Mouse (Mus musculus): ENCODE measurements at regions not wholly inside any gene's neighbourhood (a gene's known extent, or its start where the extent isn't known, plus 50 kb on each side); places are given as distances from the start of the nearest gene placed in this dataset.

DNA sequence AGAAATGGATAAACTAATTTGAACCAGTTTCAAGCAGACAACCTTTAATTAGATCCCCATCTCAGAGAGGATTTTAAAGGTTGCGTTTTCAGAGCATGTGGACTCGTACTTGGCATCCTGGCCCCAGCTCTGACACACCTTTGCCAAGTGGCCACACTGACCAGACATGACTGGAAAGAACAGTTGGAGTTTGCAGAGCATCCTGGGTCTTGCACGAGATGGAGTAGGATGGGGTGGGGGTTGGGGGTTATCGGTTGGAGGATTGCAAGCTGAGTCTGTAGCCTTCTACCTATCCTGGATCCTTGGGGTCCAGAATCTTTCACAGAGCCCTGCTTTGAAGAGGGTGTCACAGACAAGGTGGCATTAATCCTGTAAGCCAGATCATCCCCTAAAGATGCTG lies 550.9 kb upstream of the Mgmt start:
- Histone ChIP-seq H3K36me3 (no peaks in the 10 kb centered on the region), H3K9me3 (replicated peaks) (no peaks in the 10 kb centered on the region), H3K27ac (no peak overlapping the region), H3K4me1 (no peaks in the 10 kb centered on the region), H3K9ac (no peak overlapping the region), H3K4me3 (no peak overlapping the region), H3K4me2 (no peak overlapping the region), H3K27me3 (replicated peaks) (no peaks in the 10 kb centered on the region)
- WGBS (ENCODE audit: insufficient replicate concordance), result 55% methylated on average over 4 of the region's 4 CpGs
- ATAC-seq, result no peak

DNA sequence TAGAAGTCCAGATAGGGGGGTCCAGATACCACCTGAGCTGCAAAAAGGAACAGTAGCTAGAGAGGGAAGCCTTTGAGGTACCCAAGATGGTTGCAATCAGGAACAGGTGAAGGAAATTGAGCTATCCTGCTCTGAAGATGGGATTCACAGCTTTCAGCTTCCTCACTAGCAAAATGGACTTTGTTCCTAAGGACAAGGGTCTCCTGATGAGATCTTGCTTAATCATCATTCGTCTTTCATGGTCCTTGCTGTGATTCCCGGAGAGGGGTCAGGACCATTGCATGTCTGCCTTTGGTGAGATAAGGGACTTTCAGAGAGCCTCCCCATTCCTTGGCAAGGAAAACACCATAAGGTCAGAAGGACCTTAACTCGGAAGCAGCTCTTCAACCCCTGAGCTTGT lies 549.4 kb upstream of the Mgmt start:
- Histone ChIP-seq H3K27me3 (replicated peaks) (no peaks in the 10 kb centered on the region), H3K9me3 (replicated peaks) (no peaks in the 10 kb centered on the region), H3K4me1 (no peaks in the 10 kb centered on the region), H3K4me3 (no peak overlapping the region), H3K27ac (no peak overlapping the region), H3K36me3 (no peaks in the 10 kb centered on the region), H3K9ac (no peak overlapping the region), H3K4me2 (no peak overlapping the region)
- no peak for ATAC-seq
- WGBS (ENCODE audit: insufficient replicate concordance), result 51% methylated on average over 3 of the region's 3 CpGs

DNA sequence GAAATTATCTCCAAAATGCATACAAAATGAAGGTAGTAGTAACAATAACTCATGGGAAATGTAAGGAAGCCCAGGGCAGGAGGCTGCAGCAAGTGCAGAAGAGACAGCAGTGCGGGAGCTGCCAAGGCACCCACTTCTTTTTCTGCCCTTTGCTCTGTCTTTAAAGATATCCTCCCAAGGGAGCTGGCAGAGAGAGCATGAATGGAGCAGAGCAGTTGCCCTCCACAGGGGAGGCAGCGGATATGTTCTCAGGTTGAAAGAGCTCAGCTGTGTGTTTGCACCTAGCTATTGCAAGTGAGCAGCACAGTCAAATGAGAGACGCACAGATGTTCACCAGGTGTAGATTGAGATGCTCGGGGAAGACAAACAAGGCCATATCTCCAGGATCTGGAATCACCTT lies 547.9 kb upstream of the Mgmt start:
- Histone ChIP-seq H3K9ac (no peak overlapping the region), H3K36me3 (no peaks in the 10 kb centered on the region), H3K4me3 (no peak overlapping the region), H3K4me1 (no peaks in the 10 kb centered on the region), H3K9me3 (replicated peaks) (no peaks in the 10 kb centered on the region), H3K27ac (no peak overlapping the region), H3K27me3 (replicated peaks) (no peaks in the 10 kb centered on the region), H3K4me2 (no peak overlapping the region)
- no peak for ATAC-seq
- WGBS (ENCODE audit: insufficient replicate concordance), result 55% methylated on average over 4 of the region's 4 CpGs

DNA sequence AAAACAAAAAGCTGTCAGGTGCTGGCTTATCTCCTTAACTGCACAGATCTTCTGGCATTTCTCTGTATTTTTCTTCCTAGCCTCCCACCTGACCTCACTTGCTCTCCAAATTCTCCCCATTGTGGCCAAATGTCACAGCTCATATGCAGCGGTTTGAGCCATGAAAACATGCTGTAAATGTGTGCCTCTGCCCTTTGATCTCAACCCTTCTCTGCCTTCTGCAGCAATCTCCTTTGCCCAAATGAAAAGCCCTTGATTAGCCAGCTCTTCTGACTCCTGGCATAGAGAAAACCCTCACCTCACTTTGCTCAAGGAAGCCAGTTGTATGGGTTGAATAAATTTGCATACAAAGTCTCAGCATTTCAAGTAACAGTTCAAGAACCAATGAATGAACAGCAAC lies 546.1 kb upstream of the Mgmt start:
- no peak overlapping the region for H3K9ac ChIP-seq
- H3K4me3 ChIP-seq, result no peak overlapping the region
- H3K27me3 ChIP-seq (replicated peaks), result no peaks in the 10 kb centered on the region
- H3K4me2 ChIP-seq, result no peak overlapping the region
- H3K9me3 ChIP-seq (replicated peaks), result no peaks in the 10 kb centered on the region
- no peaks in the 10 kb centered on the region for H3K36me3 ChIP-seq
- no peak for ATAC-seq
- H3K4me1 ChIP-seq, result no peaks in the 10 kb centered on the region
- no peak overlapping the region for H3K27ac ChIP-seq
- WGBS (ENCODE audit: insufficient replicate concordance), result 33% methylated on average over 1 of the region's 1 CpGs

DNA sequence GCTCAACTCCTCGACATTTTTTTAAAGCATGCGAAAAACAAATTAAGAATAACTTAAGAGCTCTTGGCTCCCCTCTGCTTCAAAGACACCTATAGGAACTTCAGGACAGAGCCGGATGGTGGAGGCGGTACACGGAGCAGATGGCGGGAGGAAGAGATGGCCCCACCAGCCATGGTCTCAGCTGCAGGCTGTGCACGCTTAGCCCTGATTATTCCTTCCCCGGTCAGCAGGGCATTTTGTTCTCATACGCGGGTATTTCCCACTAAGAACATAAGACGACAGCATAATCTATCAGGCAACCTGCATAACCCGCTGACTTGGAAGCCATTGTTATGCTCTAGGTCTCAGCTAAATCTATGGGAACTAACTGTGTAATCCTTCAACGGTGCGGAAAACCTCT lies 544.8 kb upstream of the Mgmt start:
- ATAC-seq, result no peak
- Histone ChIP-seq H3K9ac (no peak overlapping the region), H3K27me3 (replicated peaks) (no peaks in the 10 kb centered on the region), H3K27ac (no peak overlapping the region), H3K4me2 (no peak overlapping the region), H3K4me3 (no peak overlapping the region), H3K9me3 (replicated peaks) (no peaks in the 10 kb centered on the region), H3K4me1 (no peaks in the 10 kb centered on the region), H3K36me3 (no peaks in the 10 kb centered on the region)
- 77% methylated on average over 14 of the region's 14 CpGs for WGBS (ENCODE audit: insufficient replicate concordance)

DNA sequence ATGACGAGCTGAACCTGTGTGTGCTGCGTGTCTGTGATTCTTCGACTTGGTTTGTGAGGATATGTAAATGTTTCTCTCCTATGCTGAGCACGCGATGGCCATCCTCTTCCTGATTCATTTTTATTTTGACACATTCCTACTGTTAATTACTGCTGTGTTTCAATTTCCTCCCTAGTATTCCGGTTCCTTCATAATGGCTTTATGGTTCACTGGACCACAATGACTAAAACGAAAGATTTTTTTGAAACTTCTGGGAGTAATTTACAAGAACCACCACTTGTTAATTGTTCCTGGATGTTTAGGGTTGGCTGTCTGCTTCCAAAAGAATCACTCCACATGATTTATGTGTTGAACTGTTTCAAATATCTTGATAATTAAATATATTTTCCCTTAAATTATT lies 537.4 kb upstream of the Mgmt start:
- H3K36me3 ChIP-seq, result no peaks in the 10 kb centered on the region
- WGBS (ENCODE audit: insufficient replicate concordance), result 69% methylated on average over 7 of the region's 7 CpGs
- no peak overlapping the region for H3K9ac ChIP-seq
- ATAC-seq, result no peak
- no peak overlapping the region for H3K4me3 ChIP-seq
- H3K4me2 ChIP-seq, result no peak overlapping the region
- no peaks in the 10 kb centered on the region for H3K27me3 ChIP-seq (replicated peaks)
- no peak overlapping the region for H3K27ac ChIP-seq
- H3K9me3 ChIP-seq (replicated peaks), result no peaks in the 10 kb centered on the region
- H3K4me1 ChIP-seq, result no peaks in the 10 kb centered on the region

DNA sequence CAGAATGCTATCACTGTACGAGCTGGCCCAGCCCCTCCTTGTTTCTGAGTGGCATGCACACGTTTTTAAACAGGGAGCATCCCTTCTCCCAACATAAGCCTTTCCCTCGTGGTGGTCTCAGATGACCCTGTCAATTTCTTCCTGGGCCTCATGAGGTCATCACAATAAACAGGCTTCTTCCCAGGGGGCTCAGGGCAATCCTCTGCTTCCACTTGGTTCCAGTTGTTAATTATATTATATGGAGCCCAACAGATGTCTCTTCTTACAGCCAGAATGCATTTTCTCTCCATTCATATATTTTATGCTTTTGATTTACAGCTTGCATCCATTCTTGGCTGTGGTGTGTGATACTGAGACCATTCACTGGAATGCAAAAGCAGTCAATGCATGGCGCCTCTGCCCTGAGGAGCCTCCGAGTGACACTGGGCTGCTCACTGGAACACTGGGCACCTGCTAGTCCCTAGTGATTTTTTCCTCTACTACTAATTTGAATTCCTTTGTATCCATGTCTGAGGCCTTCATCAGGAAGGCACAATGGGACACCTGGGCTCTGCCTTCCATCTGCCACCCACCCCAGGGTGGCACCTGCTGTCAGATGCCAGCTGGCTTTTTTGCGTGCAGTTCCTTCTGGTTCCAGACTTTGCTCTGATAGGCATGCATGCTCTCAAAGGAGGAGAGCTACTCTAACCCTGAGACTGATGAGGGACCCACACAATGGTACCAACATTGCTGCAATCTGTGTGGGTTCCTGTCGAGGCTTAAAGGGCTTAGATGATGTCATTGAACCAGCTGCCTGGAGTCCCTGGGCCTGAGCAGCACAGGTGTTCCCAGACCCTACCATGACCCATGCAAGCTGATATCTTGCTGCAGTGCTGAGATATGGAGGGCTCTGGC lies 528.8 kb upstream of the Mgmt start:
- WGBS (ENCODE audit: insufficient replicate concordance), result 53% methylated on average over 7 of the region's 7 CpGs
- H3K9ac ChIP-seq, result no peak overlapping the region

DNA sequence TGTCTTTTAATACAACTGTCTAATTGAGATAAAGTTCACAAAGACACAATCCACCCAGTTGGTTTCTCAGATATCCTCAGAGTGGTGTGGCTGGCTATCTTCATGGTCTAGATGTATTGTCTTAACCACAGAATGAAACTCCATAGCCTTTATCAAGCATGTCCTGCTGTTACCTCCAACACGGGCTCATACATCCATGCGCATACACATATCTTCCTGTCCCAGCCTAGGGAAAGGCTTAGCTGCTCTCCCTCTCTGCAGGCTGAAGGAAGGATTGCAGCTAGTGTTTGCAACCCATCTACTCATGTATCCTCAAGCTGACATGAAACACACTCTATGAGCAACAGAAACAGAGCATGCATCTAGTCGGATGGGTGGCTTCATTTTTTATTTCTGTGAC lies 517.2 kb upstream of the Mgmt start:
- Histone ChIP-seq H3K4me1 (no peaks in the 10 kb centered on the region), H3K36me3 (no peaks in the 10 kb centered on the region), H3K27ac (no peak overlapping the region), H3K9me3 (replicated peaks) (no peaks in the 10 kb centered on the region), H3K4me2 (no peak overlapping the region), H3K4me3 (no peak overlapping the region), H3K27me3 (replicated peaks) (no peaks in the 10 kb centered on the region), H3K9ac (no peak overlapping the region)
- ATAC-seq, result peak; percentile 70
- 46% methylated on average over 3 of the region's 3 CpGs for WGBS (ENCODE audit: insufficient replicate concordance)

More for the DNA sequence above, 528.8 kb upstream of the Mgmt start:
- Histone ChIP-seq H3K4me1 (no peaks in the 10 kb centered on the region), H3K9me3 (replicated peaks) (no peaks in the 10 kb centered on the region), H3K27me3 (replicated peaks) (no peaks in the 10 kb centered on the region), H3K4me2 (no peak overlapping the region), H3K27ac (no peak overlapping the region), H3K4me3 (no peak overlapping the region), H3K36me3 (no peaks in the 10 kb centered on the region)
- ATAC-seq, result no peak

DNA sequence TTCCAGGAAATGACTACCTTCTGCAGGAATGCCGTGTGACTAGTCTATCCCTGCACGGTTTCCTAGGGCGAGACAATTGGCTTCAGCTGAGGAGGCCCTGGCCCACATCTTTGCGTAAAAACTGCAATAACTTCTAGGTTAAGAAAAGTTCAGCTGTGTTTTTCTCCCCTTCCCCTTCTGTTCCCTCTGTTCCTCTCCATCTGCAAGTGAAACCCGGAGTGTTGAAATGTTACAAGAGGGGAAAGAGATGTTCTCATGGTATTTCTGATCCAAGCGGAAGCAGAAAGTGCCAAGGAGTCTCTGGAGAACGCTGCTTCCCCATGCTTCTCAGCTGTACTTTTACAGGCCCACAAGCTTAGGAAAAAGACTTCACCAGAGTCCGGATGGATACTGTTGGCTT lies 516.7 kb upstream of the Mgmt start:
- no peak for ATAC-seq
- 51% methylated on average over 8 of the region's 8 CpGs for WGBS (ENCODE audit: insufficient replicate concordance)
- H3K4me3 ChIP-seq, result no peak overlapping the region
- H3K27me3 ChIP-seq (replicated peaks), result no peaks in the 10 kb centered on the region
- H3K36me3 ChIP-seq, result no peaks in the 10 kb centered on the region
- no peaks in the 10 kb centered on the region for H3K4me1 ChIP-seq
- H3K9ac ChIP-seq, result no peak overlapping the region
- no peak overlapping the region for H3K4me2 ChIP-seq
- H3K9me3 ChIP-seq (replicated peaks), result no peaks in the 10 kb centered on the region
- H3K27ac ChIP-seq, result no peak overlapping the region

DNA sequence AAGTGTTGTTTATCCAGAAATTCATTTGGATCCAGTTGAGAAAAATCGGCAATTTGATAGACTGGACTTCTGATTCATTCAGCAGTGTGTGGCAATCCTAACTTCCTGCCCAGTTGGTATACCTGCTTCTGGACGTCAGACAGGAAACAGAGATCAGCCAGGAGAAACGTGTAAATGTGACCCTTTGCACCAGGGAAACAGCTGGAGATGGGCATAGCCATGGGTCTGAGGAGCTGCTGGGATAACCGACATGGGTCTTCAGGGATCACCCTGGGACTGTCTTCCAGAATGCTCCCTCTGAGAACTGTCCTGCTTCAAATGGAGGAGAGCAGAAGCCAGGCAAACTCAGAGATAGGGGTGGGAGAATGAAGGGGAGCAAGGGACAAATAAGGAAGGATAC lies 516.1 kb upstream of the Mgmt start:
- H3K27me3 ChIP-seq (replicated peaks), result no peaks in the 10 kb centered on the region
- no peak overlapping the region for H3K4me3 ChIP-seq
- ATAC-seq, result no peak
- no peak overlapping the region for H3K27ac ChIP-seq
- no peak overlapping the region for H3K9ac ChIP-seq
- 33% methylated on average over 4 of the region's 4 CpGs for WGBS (ENCODE audit: insufficient replicate concordance)
- H3K4me2 ChIP-seq, result no peak overlapping the region
- no peaks in the 10 kb centered on the region for H3K9me3 ChIP-seq (replicated peaks)
- H3K4me1 ChIP-seq, result no peaks in the 10 kb centered on the region
- no peaks in the 10 kb centered on the region for H3K36me3 ChIP-seq

DNA sequence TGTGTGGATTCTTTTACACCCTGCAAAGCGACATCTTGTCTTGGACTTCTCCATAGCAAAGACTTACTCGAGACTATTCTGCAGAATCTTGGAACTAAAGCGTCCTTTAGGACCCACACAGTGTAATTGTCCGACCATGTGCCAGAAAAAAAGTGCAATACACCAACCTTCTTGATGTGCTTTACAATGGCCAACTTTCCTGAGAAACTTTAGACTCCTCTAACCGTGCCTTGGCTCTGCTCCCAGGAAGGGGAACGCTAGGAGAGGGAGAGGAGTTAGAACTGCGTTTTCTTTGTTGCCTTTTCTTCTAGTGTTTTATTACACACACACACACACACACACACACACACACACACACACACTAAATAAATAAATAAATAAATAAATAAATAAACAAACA lies 515.1 kb upstream of the Mgmt start:
- H3K9me3 ChIP-seq (replicated peaks), result no peaks in the 10 kb centered on the region
- H3K27me3 ChIP-seq (replicated peaks), result no peaks in the 10 kb centered on the region
- WGBS (ENCODE audit: insufficient replicate concordance), result 60% methylated on average over 7 of the region's 7 CpGs
- no peak overlapping the region for H3K9ac ChIP-seq
- no peak overlapping the region for H3K4me3 ChIP-seq
- H3K36me3 ChIP-seq, result no peaks in the 10 kb centered on the region
- H3K4me2 ChIP-seq, result no peak overlapping the region
- H3K27ac ChIP-seq, result no peak overlapping the region
- ATAC-seq, result no peak
- no peaks in the 10 kb centered on the region for H3K4me1 ChIP-seq

DNA sequence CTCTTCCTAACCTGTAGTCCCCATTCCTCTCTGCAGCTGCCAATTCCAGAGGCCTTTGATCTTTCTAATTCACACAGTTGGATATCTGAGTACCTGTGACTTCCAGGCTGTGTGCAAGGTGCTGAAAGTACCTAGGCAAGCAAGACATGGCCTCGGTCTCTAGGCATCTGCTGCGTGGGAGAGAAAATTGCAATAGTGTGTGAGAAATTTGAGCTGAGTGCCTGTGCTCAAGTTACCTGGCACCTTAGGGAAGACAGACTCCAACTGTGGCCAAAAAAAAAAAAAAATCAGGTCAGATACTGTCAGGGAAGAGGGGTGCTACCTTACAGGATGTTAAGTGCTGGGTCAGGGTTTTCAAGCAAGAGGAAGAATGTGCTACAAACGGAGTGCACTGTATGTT lies 514.7 kb upstream of the Mgmt start:
- no peak overlapping the region for H3K9ac ChIP-seq
- H3K27me3 ChIP-seq (replicated peaks), result no peaks in the 10 kb centered on the region
- H3K4me3 ChIP-seq, result no peak overlapping the region
- H3K4me1 ChIP-seq, result no peaks in the 10 kb centered on the region
- H3K36me3 ChIP-seq, result no peaks in the 10 kb centered on the region
- H3K4me2 ChIP-seq, result no peak overlapping the region
- WGBS (ENCODE audit: insufficient replicate concordance), result 44% methylated on average over 3 of the region's 3 CpGs
- H3K27ac ChIP-seq, result no peak overlapping the region
- no peak for ATAC-seq
- no peaks in the 10 kb centered on the region for H3K9me3 ChIP-seq (replicated peaks)

DNA sequence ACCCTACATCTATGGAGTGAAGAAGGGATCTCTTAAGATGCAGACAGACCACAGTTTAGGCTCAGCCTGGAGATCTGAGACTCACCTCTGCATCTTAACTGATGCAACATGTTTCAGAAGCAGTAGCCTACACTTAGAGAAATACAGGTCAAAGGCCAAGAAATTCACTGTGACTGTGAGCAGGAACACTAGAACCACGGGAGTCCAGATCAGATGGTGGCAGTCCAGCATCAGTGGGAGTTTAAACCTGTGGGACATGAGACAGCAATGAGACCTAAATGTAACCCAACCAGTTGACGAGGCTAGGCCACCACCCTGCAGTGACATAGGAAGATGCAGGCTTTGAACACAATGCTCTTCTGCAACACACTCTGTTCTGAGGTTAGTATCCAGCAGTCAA lies 511.1 kb upstream of the Mgmt start:
- no peaks in the 10 kb centered on the region for H3K4me1 ChIP-seq
- no peaks in the 10 kb centered on the region for H3K9me3 ChIP-seq (replicated peaks)
- 66% methylated on average over 2 of the region's 2 CpGs for WGBS (ENCODE audit: insufficient replicate concordance)
- H3K27ac ChIP-seq, result no peak overlapping the region
- no peak overlapping the region for H3K9ac ChIP-seq
- no peak for ATAC-seq
- H3K4me2 ChIP-seq, result no peak overlapping the region
- no peaks in the 10 kb centered on the region for H3K36me3 ChIP-seq
- no peak overlapping the region for H3K4me3 ChIP-seq
- H3K27me3 ChIP-seq (replicated peaks), result no peaks in the 10 kb centered on the region

All from liver, embryonic 12.5 days (tissue).